Mouse (Mus musculus) megakaryocyte, embryonic 14.5 days (primary cell): Measurements from ENCODE around the gene Urod.

ENCODE experiments used
- FLI1 ChIP-seq: IDR thresholded peaks from 2 replicates; pipeline ENCODE4 v1.6.1; 2012; ENCODE audit warnings: low read length, inconsistent platforms, mixed read lengths
- GATA1 ChIP-seq: IDR thresholded peaks from 3 replicates; pipeline ENCODE4 v1.6.1; 2012; ENCODE audit warnings: mixed read lengths, low read length, inconsistent platforms, borderline replicate concordance

DNA sequence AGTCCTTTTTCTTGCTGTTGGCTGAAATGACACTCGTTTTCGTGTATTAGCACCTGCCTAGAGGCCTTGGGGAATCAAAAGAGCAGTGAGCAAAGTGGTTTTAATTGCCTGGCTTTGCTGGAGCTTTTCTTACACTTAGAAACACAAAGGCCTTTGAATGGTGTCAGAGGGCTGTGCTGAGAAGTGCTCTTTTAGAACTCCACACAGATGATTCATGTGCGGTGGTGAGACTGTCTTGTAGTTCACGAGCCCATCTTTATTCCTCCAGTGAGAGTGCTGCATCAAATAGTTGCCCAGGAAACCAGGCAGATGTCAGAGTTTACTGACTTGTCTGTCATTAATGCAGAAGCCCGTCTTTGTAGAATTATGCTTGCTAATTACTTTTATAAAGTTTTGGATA lies 50.2 kb downstream of the Urod start:
- TF ChIP-seq GATA1 (no peak), FLI1 (no peak)
